Mouse (Mus musculus) heart, postnatal 0 days (tissue): ENCODE data around the gene Pcsk5.

ENCODE experiments used
- CTCF ChIP-seq: IDR thresholded peaks from 2 replicates; pipeline ENCODE4 v1.5.1; 2016; ENCODE audit warnings: antibody characterized with exemption, control low read depth, low read depth
- EP300 ChIP-seq: IDR thresholded peaks from 2 replicates; pipeline ENCODE4 v1.6.1; 2016; ENCODE audit warnings: antibody characterized with exemption, low read depth

GRCm38 (mm10) chr19:17826694-17827093, 10.7 kb downstream of the Pcsk5 start:
- TF ChIP-seq CTCF: no peak
- TF ChIP-seq EP300: no peak
